Mouse (Mus musculus): ENCODE measurements at regions not wholly inside any gene's neighbourhood (a gene's known extent, or its start where the extent isn't known, plus 50 kb on each side); places are given as distances from the start of the nearest gene placed in this dataset.
A peak's percentile ranks its signal among the peaks of the same experiment; 100 is the strongest.

- peaks cover 5% of the 10 kb centered on the region; the same call in 1 of the 2 replicates for H3K4me1 ChIP-seq (ENCODE audit: control insufficient read depth, insufficient read depth, low read length)
- DNase-seq (ENCODE audit: low spot score) (no peak), ATAC-seq (no peak)
- H3K9me3 ChIP-seq (replicated peaks; ENCODE audit: control insufficient read depth, low read length): no peaks in the 10 kb centered on the region
- no peak overlapping the region for H3K4me3 ChIP-seq (ENCODE audit: low read depth, low read length)
- H3K27ac ChIP-seq (ENCODE audit: low read depth, low read length): no peak overlapping the region
- no peaks in the 10 kb centered on the region for H3K27me3 ChIP-seq (replicated peaks; ENCODE audit: control insufficient read depth, insufficient read depth, low read length)
- no peak overlapping the region for H3K9ac ChIP-seq (ENCODE audit: low read length)
- WGBS: 93% methylated on average over 5 of the region's 5 CpGs
- no peak overlapping the region for H3K4me2 ChIP-seq (ENCODE audit: low read length)
- no peaks in the 10 kb centered on the region for H3K36me3 ChIP-seq (ENCODE audit: control insufficient read depth, insufficient read depth, low read length)
Observed at GRCm38 (mm10) chr2:72747299-72747698, 232.9 kb downstream of the Sp3 start.

- Histone ChIP-seq H3K9ac (ENCODE audit: low read length) (no peak overlapping the region), H3K27me3 (replicated peaks; ENCODE audit: control insufficient read depth, insufficient read depth, low read length) (no peaks in the 10 kb centered on the region), H3K27ac (ENCODE audit: low read depth, low read length) (no peak overlapping the region), H3K36me3 (ENCODE audit: control insufficient read depth, insufficient read depth, low read length) (no peaks in the 10 kb centered on the region), H3K4me2 (ENCODE audit: low read length) (no peak overlapping the region), H3K4me1 (ENCODE audit: control insufficient read depth, insufficient read depth, low read length) (0 out of 2 replicates have a peak, but pooled peaks cover 5% of the 10 kb centered on the region), H3K9me3 (replicated peaks; ENCODE audit: control insufficient read depth, low read length) (no peaks in the 10 kb centered on the region), H3K4me3 (ENCODE audit: low read depth, low read length) (no peak overlapping the region)
- WGBS: 96% methylated on average over 1 of the region's 1 CpGs
- ATAC-seq: no peak
- DNase-seq (ENCODE audit: low spot score): no peak
Observed at GRCm38 (mm10) chr2:72749495-72749894, 230.8 kb downstream of the Sp3 start.

- H3K27ac ChIP-seq (ENCODE audit: low read depth, low read length): no peak overlapping the region
- H3K4me2 ChIP-seq (ENCODE audit: low read length): no peak overlapping the region
- H3K4me1 ChIP-seq (ENCODE audit: control insufficient read depth, insufficient read depth, low read length): 0 out of 2 replicates have a peak, but pooled peaks cover 2% of the 10 kb centered on the region
- no peaks in the 10 kb centered on the region for H3K9me3 ChIP-seq (replicated peaks; ENCODE audit: control insufficient read depth, low read length)
- whole genome bisulfite sequencing: 77% methylated on average over 1 of the region's 1 CpGs
- no peaks in the 10 kb centered on the region for H3K27me3 ChIP-seq (replicated peaks; ENCODE audit: control insufficient read depth, insufficient read depth, low read length)
- H3K4me3 ChIP-seq (ENCODE audit: low read depth, low read length): no peak overlapping the region
- DNase-seq (ENCODE audit: low spot score) (no peak), ATAC-seq (no peak)
- H3K36me3 ChIP-seq (ENCODE audit: control insufficient read depth, insufficient read depth, low read length): no peaks in the 10 kb centered on the region
- no peak overlapping the region for H3K9ac ChIP-seq (ENCODE audit: low read length)
Observed at GRCm38 (mm10) chr2:72751441-72751840, 228.8 kb downstream of the Sp3 start.

GRCm38 (mm10) chr2:72752624-72753176, 227.5 kb downstream of the Sp3 start:
- DNase-seq (ENCODE audit: low spot score): peak; percentile 66

GRCm38 (mm10) chr2:72753788-72754713, 226.2 kb downstream of the Sp3 start:
- DNase-seq (ENCODE audit: low spot score) (no peak), ATAC-seq (no peak)
- H3K9ac ChIP-seq (ENCODE audit: low read length): no peak overlapping the region
- H3K27me3 ChIP-seq (replicated peaks; ENCODE audit: control insufficient read depth, insufficient read depth, low read length): no peaks in the 10 kb centered on the region
- no peaks in the 10 kb centered on the region for H3K4me1 ChIP-seq (ENCODE audit: control insufficient read depth, insufficient read depth, low read length)
- H3K27ac ChIP-seq (ENCODE audit: low read depth, low read length): no peak overlapping the region
- no peaks in the 10 kb centered on the region for H3K9me3 ChIP-seq (replicated peaks; ENCODE audit: control insufficient read depth, low read length)
- no peak overlapping the region for H3K4me3 ChIP-seq (ENCODE audit: low read depth, low read length)
- no peaks in the 10 kb centered on the region for H3K36me3 ChIP-seq (ENCODE audit: control insufficient read depth, insufficient read depth, low read length)
- no peak overlapping the region for H3K4me2 ChIP-seq (ENCODE audit: low read length)
- 94% methylated on average over 16 of the region's 16 CpGs for WGBS

More at GRCm38 (mm10) chr2:72752624-72753176, 227.5 kb downstream of the Sp3 start:
- no peaks in the 10 kb centered on the region for H3K4me1 ChIP-seq (ENCODE audit: control insufficient read depth, insufficient read depth, low read length)
- no peak overlapping the region for H3K9ac ChIP-seq (ENCODE audit: low read length)
- H3K4me3 ChIP-seq (ENCODE audit: low read depth, low read length): no peak overlapping the region
- 70% methylated on average over 4 of the region's 4 CpGs for WGBS
- no peak for ATAC-seq
- no peak overlapping the region for H3K4me2 ChIP-seq (ENCODE audit: low read length)
- no peaks in the 10 kb centered on the region for H3K27me3 ChIP-seq (replicated peaks; ENCODE audit: control insufficient read depth, insufficient read depth, low read length)
- H3K9me3 ChIP-seq (replicated peaks; ENCODE audit: control insufficient read depth, low read length): no peaks in the 10 kb centered on the region
- no peaks in the 10 kb centered on the region for H3K36me3 ChIP-seq (ENCODE audit: control insufficient read depth, insufficient read depth, low read length)
- H3K27ac ChIP-seq (ENCODE audit: low read depth, low read length): no peak overlapping the region

- H3K9ac ChIP-seq (ENCODE audit: low read length): no peak overlapping the region
- WGBS: 90% methylated on average over 5 of the region's 5 CpGs
- no peak for ATAC-seq
- H3K4me2 ChIP-seq (ENCODE audit: low read length): no peak overlapping the region
- no peak overlapping the region for H3K27ac ChIP-seq (ENCODE audit: low read depth, low read length)
- no peaks in the 10 kb centered on the region for H3K36me3 ChIP-seq (ENCODE audit: control insufficient read depth, insufficient read depth, low read length)
- H3K27me3 ChIP-seq (replicated peaks; ENCODE audit: control insufficient read depth, insufficient read depth, low read length): no peaks in the 10 kb centered on the region
- H3K4me3 ChIP-seq (ENCODE audit: low read depth, low read length): no peak overlapping the region
- no peak for DNase-seq (ENCODE audit: low spot score)
- H3K9me3 ChIP-seq (replicated peaks; ENCODE audit: control insufficient read depth, low read length): no peaks in the 10 kb centered on the region; the same call in 1 of the 2 replicates
- 0 out of 2 replicates have a peak, but pooled peaks cover 3% of the 10 kb centered on the region for H3K4me1 ChIP-seq (ENCODE audit: control insufficient read depth, insufficient read depth, low read length)
Observed at GRCm38 (mm10) chr2:72763454-72763853, 216.8 kb downstream of the Sp3 start.

- 83% methylated on average over 11 of the region's 11 CpGs for WGBS
Observed at GRCm38 (mm10) chr2:72769030-72769630, 211.1 kb downstream of the Sp3 start.

GRCm38 (mm10) chr2:72773401-72773800, 206.8 kb downstream of the Sp3 start:
- Histone ChIP-seq H3K9ac (ENCODE audit: low read length) (no peak overlapping the region), H3K27me3 (replicated peaks; ENCODE audit: control insufficient read depth, insufficient read depth, low read length) (no peaks in the 10 kb centered on the region), H3K9me3 (replicated peaks; ENCODE audit: control insufficient read depth, low read length) (no peaks in the 10 kb centered on the region), H3K36me3 (ENCODE audit: control insufficient read depth, insufficient read depth, low read length) (no peaks in the 10 kb centered on the region), H3K4me2 (ENCODE audit: low read length) (no peak overlapping the region), H3K27ac (ENCODE audit: low read depth, low read length) (no peak overlapping the region), H3K4me3 (ENCODE audit: low read depth, low read length) (no peak overlapping the region), H3K4me1 (ENCODE audit: control insufficient read depth, insufficient read depth, low read length) (no peaks in the 10 kb centered on the region)
- ATAC-seq (no peak), DNase-seq (ENCODE audit: low spot score) (peak; percentile 82)
- WGBS: 69% methylated on average over 4 of the region's 4 CpGs

More at GRCm38 (mm10) chr2:72769030-72769630, 211.1 kb downstream of the Sp3 start:
- no peak overlapping the region for H3K4me3 ChIP-seq (ENCODE audit: low read depth, low read length)
- ATAC-seq (no peak), DNase-seq (ENCODE audit: low spot score) (no peak)
- H3K4me1 ChIP-seq (ENCODE audit: control insufficient read depth, insufficient read depth, low read length): 0 out of 2 replicates have a peak, but pooled peaks cover 3% of the 10 kb centered on the region
- H3K9me3 ChIP-seq (replicated peaks; ENCODE audit: control insufficient read depth, low read length): no peaks in the 10 kb centered on the region
- H3K36me3 ChIP-seq (ENCODE audit: control insufficient read depth, insufficient read depth, low read length): no peaks in the 10 kb centered on the region
- H3K9ac ChIP-seq (ENCODE audit: low read length): no peak overlapping the region
- no peak overlapping the region for H3K4me2 ChIP-seq (ENCODE audit: low read length)
- no peaks in the 10 kb centered on the region for H3K27me3 ChIP-seq (replicated peaks; ENCODE audit: control insufficient read depth, insufficient read depth, low read length)
- H3K27ac ChIP-seq (ENCODE audit: low read depth, low read length): no peak overlapping the region
